Mouse (Mus musculus) induced T-regulatory cell, adult 2 months (primary cell): ENCODE measurements around the gene Ugt1a7c.
"Not testable (repeated sequence)": the region's sequence is repeated elsewhere in the genome, so short reads cannot be mapped to it uniquely, and the experiment has no call there.

Experiments
- DNase-seq: peaks from one replicate; pipeline ENCODE4 v3.0.0-alpha.2; 2012; ENCODE audit warnings: low read depth

Ugt1a7c gene

GRCm38 (mm10) chr1:88224029-88224776 is 129.3 kb downstream of the Ugt1a7c start:
- no peak for DNase-seq

GRCm38 (mm10) chr1:88225301-88225700 is 130.4 kb downstream of the Ugt1a7c start:
- DNase-seq = not testable (repeated sequence)

GRCm38 (mm10) chr1:88225741-88226140 is 130.9 kb downstream of the Ugt1a7c start:
- no peak for DNase-seq

GRCm38 (mm10) chr1:88226670-88227379 is 132.0 kb downstream of the Ugt1a7c start, which contains the start of gene Mroh2a:
Mroh2a (plus strand) TSS chr1:88226986.
- no peak for DNase-seq

- DNase-seq = no peak
Observed at GRCm38 (mm10) chr1:88227482-88227881, 132.6 kb downstream of the Ugt1a7c start.

GRCm38 (mm10) chr1:88228121-88228520 is 133.3 kb downstream of the Ugt1a7c start:
- DNase-seq = no peak

- DNase-seq = no peak
Observed at GRCm38 (mm10) chr1:88229566-88229965, 134.7 kb downstream of the Ugt1a7c start.

GRCm38 (mm10) chr1:88229986-88230385 is 135.1 kb downstream of the Ugt1a7c start:
- no peak for DNase-seq

- DNase-seq = no peak
Observed at GRCm38 (mm10) chr1:88230421-88230820, 135.6 kb downstream of the Ugt1a7c start.

GRCm38 (mm10) chr1:88230981-88231802 is 136.3 kb downstream of the Ugt1a7c start:
- DNase-seq = no peak

- DNase-seq = no peak
Observed at GRCm38 (mm10) chr1:88231803-88232499, 137.1 kb downstream of the Ugt1a7c start.

- DNase-seq = no peak
Observed at GRCm38 (mm10) chr1:88232664-88233380, 138.0 kb downstream of the Ugt1a7c start.

- no peak for DNase-seq
Observed at GRCm38 (mm10) chr1:88233421-88234247, 138.8 kb downstream of the Ugt1a7c start.

- DNase-seq = no peak
Observed at GRCm38 (mm10) chr1:88234248-88234610, 139.4 kb downstream of the Ugt1a7c start.

GRCm38 (mm10) chr1:88234646-88235045 is 139.8 kb downstream of the Ugt1a7c start:
- DNase-seq = no peak

GRCm38 (mm10) chr1:88235046-88235893 is 140.4 kb downstream of the Ugt1a7c start:
- DNase-seq = no peak

GRCm38 (mm10) chr1:88235894-88236415 is 141.1 kb downstream of the Ugt1a7c start:
- DNase-seq = no peak

- DNase-seq = no peak
Observed at GRCm38 (mm10) chr1:88237311-88237710, 142.4 kb downstream of the Ugt1a7c start.

- DNase-seq = no peak
Observed at GRCm38 (mm10) chr1:88238771-88239170, 143.9 kb downstream of the Ugt1a7c start.
